Mouse (Mus musculus) intestine, embryonic 14.5 days (tissue): ENCODE results near the gene Hhat. TPM values are rescaled to one million over a fixed set of nuclear protein-coding genes. Genes with fewer than 3 reads are reported as not detected.
A peak's percentile ranks its signal among the peaks of the same experiment; 100 is the strongest.

Experiments
- ATAC-seq: fragments of 200-750 bp; cut with Nextera tagmentation; replicated peaks from 2 replicates; pipeline ENCODE4 v1.8.0; 2017; ENCODE audit warnings: low read depth, moderate number of reproducible peaks, moderate TSS enrichment, moderate library complexity; ENCODE audit not compliant: low FRiP score, low TSS enrichment
- DNase-seq: peaks from one replicate; pipeline ENCODE4 v3.0.0-alpha.2; 2018; ENCODE audit warnings: low spot score
- H3K27ac ChIP-seq: fragments of 300-500 bp; sonication (generic); 2 replicates; pipeline ENCODE4 v1.5.1; 2014; ENCODE audit warnings: low read depth, mild to moderate bottlenecking, control low read depth
- H3K27me3 ChIP-seq: fragments of 300-500 bp; sonication (generic); replicated peaks from 2 replicates; pipeline ENCODE4 v1.6.1; 2014; ENCODE audit warnings: low read length, control low read depth; ENCODE audit not compliant: control insufficient read depth, insufficient read depth
- H3K36me3 ChIP-seq: fragments of 300-500 bp; sonication (generic); 2 replicates; pipeline ENCODE4 v1.6.1; 2014; ENCODE audit warnings: low read length, control low read depth; ENCODE audit not compliant: control insufficient read depth, insufficient read depth
- H3K4me1 ChIP-seq: fragments of 300-500 bp; sonication (generic); replicated peaks from 2 replicates; pipeline ENCODE4 v1.6.1; 2014; ENCODE audit warnings: low read length, control low read depth, mixed read lengths; ENCODE audit not compliant: control insufficient read depth, insufficient read depth
- H3K4me2 ChIP-seq: fragments of 300-500 bp; sonication (generic); 2 replicates; pipeline ENCODE4 v1.6.1; 2014; ENCODE audit warnings: low read length
- H3K4me3 ChIP-seq: fragments of 300-500 bp; sonication (generic); 2 replicates; pipeline ENCODE4 v1.5.1; 2014; ENCODE audit warnings: low read depth, low read length, control low read depth, mixed read lengths
- H3K9ac ChIP-seq: fragments of 300-500 bp; sonication (generic); 2 replicates; pipeline ENCODE4 v1.6.1; 2014; ENCODE audit warnings: mild to moderate bottlenecking, low read length
- H3K9me3 ChIP-seq: fragments of 300-500 bp; sonication (generic); 2 replicates; pipeline ENCODE4 v1.6.1; 2016; ENCODE audit warnings: low read length, control low read depth; ENCODE audit not compliant: control insufficient read depth
- WGBS: fragments of 180-500 bp; shearing (Covaris S2); extraction: QIAGEN DNeasy Blood & Tissue Kit; methylation state at CpG from one replicate; pipeline ENCODE4 v1.1.7; 2014; 5-methylcytosine and 5-hydroxymethylcytosine counted together
- polyA plus RNA-seq: library from polyadenylated mRNA; unstranded; fragments of >200 nt; fragmentation: Nextera tagmentation; extraction: Ambion mirVana; gene quantifications from 2 replicates; pipeline ENCODE4 v1.2.1, GENCODE M21; 2014

The Hhat gene
- polyA plus RNA-seq, 1 experiment from 2014 or later = 14.1 TPM

GRCm38 (mm10) chr1:192480072-192480784 is 290.8 kb downstream of the Hhat start:
- H3K36me3 ChIP-seq = no peaks in the 10 kb centered on the region
- ATAC-seq (no peak), DNase-seq (no peak)
- H3K27ac ChIP-seq = no peak overlapping the region
- peaks cover 11% of the 10 kb centered on the region; the same call in 1 of the 2 replicates for H3K4me1 ChIP-seq
- H3K4me3 ChIP-seq = no peak overlapping the region
- no peak overlapping the region for H3K4me2 ChIP-seq
- 65% methylated on average over 8 of the region's 8 CpGs for WGBS
- no peaks in the 10 kb centered on the region for H3K27me3 ChIP-seq
- H3K9me3 ChIP-seq = no peaks in the 10 kb centered on the region
- no peak overlapping the region for H3K9ac ChIP-seq

DNA sequence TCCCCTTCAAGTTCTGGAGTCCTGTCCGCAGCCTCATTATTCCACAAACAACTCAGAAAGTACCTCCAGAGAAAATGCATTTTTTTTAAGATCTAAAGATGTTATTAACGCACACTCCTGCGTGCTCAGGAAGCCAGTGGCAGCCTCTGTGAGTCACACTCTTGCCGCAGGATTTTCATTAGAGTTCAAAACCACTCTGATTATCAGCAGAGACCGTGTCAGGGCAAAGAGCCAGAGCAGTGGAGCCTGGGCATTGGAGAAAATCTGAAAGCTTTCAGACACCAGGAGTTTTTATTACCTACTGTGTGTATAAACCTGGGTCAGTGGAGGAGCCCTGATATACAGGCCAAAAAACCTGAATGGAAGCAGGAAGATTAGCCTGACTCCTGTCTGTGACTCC is 292.8 kb downstream of the Hhat start:
- ATAC-seq = no peak
- Histone ChIP-seq H3K4me1 (peaks cover 10% of the 10 kb centered on the region; the same call in 1 of the 2 replicates), H3K9me3 (no peaks in the 10 kb centered on the region), H3K9ac (no peak overlapping the region), H3K4me3 (no peak overlapping the region), H3K27me3 (no peaks in the 10 kb centered on the region), H3K4me2 (no peak overlapping the region), H3K27ac (no peak overlapping the region), H3K36me3 (no peaks in the 10 kb centered on the region)
- 46% methylated on average over 5 of the region's 5 CpGs for WGBS
- DNase-seq = no peak

- ATAC-seq (no peak), DNase-seq (no peak)
- WGBS = 44% methylated on average over 6 of the region's 6 CpGs
- H3K9ac ChIP-seq = no peak overlapping the region
- H3K4me3 ChIP-seq = no peak overlapping the region
- H3K27me3 ChIP-seq = no peaks in the 10 kb centered on the region
- H3K36me3 ChIP-seq = no peaks in the 10 kb centered on the region
- H3K9me3 ChIP-seq = no peaks in the 10 kb centered on the region
- H3K4me1 ChIP-seq = peaks cover 10% of the 10 kb centered on the region; the same call in 1 of the 2 replicates
- peak overlapping the region; percentile 3; the same call in 1 of the 2 replicates for H3K27ac ChIP-seq
- no peak overlapping the region for H3K4me2 ChIP-seq
Observed at GRCm38 (mm10) chr1:192477556-192477955, 293.5 kb downstream of the Hhat start.

- no peak overlapping the region for H3K27ac ChIP-seq
- peaks cover 10% of the 10 kb centered on the region; the same call in 1 of the 2 replicates for H3K4me1 ChIP-seq
- no peaks in the 10 kb centered on the region for H3K36me3 ChIP-seq
- no peak for ATAC-seq
- no peak overlapping the region for H3K4me2 ChIP-seq
- no peak overlapping the region for H3K9ac ChIP-seq
- DNase-seq = no peak
- H3K4me3 ChIP-seq = no peak overlapping the region
- no peaks in the 10 kb centered on the region for H3K27me3 ChIP-seq
- WGBS = 20% methylated on average over 7 of the region's 7 CpGs
- H3K9me3 ChIP-seq = no peaks in the 10 kb centered on the region
Observed at GRCm38 (mm10) chr1:192476704-192477103, 294.3 kb downstream of the Hhat start.

DNA sequence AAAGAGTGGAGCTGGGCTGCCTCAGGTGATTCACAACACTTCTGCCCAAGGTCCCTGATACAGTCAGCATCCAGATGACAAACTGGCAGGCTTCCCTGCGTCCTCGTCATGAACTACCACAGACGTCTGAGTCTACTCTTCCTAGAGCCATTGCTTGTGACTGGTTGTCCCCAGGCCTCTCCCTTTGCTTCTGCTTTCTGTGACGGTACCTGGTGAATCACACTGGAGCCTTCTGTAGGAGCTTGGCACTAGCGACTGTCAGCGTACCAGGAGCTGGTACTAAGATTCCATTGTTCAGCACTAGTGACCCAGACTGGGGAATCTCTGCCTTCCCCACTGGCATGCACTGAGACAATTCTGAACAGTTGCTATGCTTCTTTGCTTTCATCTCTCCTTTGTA is 297.9 kb downstream of the Hhat start:
- Histone ChIP-seq H3K36me3 (no peaks in the 10 kb centered on the region), H3K4me3 (no peak overlapping the region), H3K4me2 (no peak overlapping the region), H3K9ac (no peak overlapping the region), H3K4me1 (peaks cover 10% of the 10 kb centered on the region; the same call in 1 of the 2 replicates), H3K27ac (no peak overlapping the region), H3K27me3 (no peaks in the 10 kb centered on the region), H3K9me3 (no peaks in the 10 kb centered on the region)
- DNase-seq (no peak), ATAC-seq (no peak)
- 86% methylated on average over 6 of the region's 6 CpGs for WGBS

DNA sequence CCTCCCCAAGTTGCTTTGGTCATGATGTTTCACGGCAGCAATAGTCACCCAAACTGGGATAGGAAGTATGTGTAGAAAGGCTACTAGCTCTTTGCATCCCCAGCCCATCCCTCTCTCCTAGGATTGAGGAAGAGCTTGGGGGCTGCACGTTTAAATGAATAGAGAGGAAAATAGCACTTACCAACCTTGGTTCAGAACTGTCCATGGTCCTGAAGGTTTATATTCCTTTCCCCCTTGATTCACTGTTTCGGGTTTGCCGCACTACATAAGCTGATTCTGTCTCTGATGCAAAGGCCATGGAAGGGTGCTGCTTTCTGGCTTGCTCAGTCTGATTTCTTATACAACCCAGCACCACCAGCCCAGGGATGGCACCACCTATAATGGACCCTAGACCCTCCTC is 298.7 kb downstream of the Hhat start:
- H3K4me1 ChIP-seq = peaks cover 4% of the 10 kb centered on the region; the same call in 1 of the 2 replicates
- no peaks in the 10 kb centered on the region for H3K27me3 ChIP-seq
- no peak overlapping the region for H3K27ac ChIP-seq
- ATAC-seq (no peak), DNase-seq (no peak)
- H3K36me3 ChIP-seq = no peaks in the 10 kb centered on the region
- no peak overlapping the region for H3K4me2 ChIP-seq
- H3K9ac ChIP-seq = no peak overlapping the region
- no peaks in the 10 kb centered on the region for H3K9me3 ChIP-seq
- 38% methylated on average over 4 of the region's 4 CpGs for WGBS
- H3K4me3 ChIP-seq = no peak overlapping the region

DNA sequence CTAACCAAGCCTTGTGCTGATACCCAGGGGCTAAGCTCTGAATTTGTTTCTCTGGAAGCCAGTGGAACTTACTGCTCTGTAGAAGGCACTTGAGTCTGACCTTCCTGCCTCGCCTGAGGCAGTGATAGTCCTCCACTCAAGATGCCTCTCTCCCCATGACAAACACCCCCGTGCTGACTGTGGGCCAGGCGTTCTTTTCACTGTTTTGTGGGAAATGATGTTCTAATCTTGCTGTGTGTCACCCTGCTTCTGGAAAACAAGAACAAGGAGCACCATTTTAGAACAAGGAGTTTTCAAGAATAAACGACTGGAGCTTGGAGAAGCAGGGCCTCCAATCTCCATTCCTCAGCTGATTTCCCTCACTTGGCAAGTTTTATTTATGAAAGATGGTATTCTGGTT is 307.3 kb downstream of the Hhat start:
- H3K9me3 ChIP-seq = no peaks in the 10 kb centered on the region
- no peak for DNase-seq
- no peaks in the 10 kb centered on the region for H3K36me3 ChIP-seq
- H3K27me3 ChIP-seq = no peaks in the 10 kb centered on the region
- WGBS = 72% methylated on average over 4 of the region's 4 CpGs
- H3K9ac ChIP-seq = no peak overlapping the region
- H3K4me2 ChIP-seq = no peak overlapping the region
- ATAC-seq = no peak
- H3K27ac ChIP-seq = no peak overlapping the region
- H3K4me1 ChIP-seq = no peaks in the 10 kb centered on the region
- H3K4me3 ChIP-seq = no peak overlapping the region

- H3K4me2 ChIP-seq = no peak overlapping the region
- H3K9ac ChIP-seq = no peak overlapping the region
- no peaks in the 10 kb centered on the region for H3K27me3 ChIP-seq
- DNase-seq (peak; percentile 91), ATAC-seq (no peak)
- H3K27ac ChIP-seq = no peak overlapping the region
- H3K36me3 ChIP-seq = no peaks in the 10 kb centered on the region
- H3K9me3 ChIP-seq = no peaks in the 10 kb centered on the region
- WGBS = 79% methylated on average over 6 of the region's 6 CpGs
- no peak overlapping the region for H3K4me3 ChIP-seq
- no peaks in the 10 kb centered on the region; the same call in 1 of the 2 replicates for H3K4me1 ChIP-seq
Observed at GRCm38 (mm10) chr1:192457526-192458206, 313.4 kb downstream of the Hhat start.
